9 mouse cellular contexts compared by ENCODE assay signal in genomic region chr4:133045771-133046474, GRCm38 (mm10). TPM values are rescaled to one million over a fixed set of nuclear protein-coding genes. Genes with fewer than 3 reads are reported as not detected.
DNase-seq lines count a peak whose midpoint lies in the region; ATAC-seq and TF ChIP-seq lines count a peak whose summit lies in the region.
"Had no signal": no experiment of that assay in that cellular context is flagged by ENCODE, and none has a peak within 500 bp of the region (broad histone marks: within the 10 kb centered on the region; RNA-seq: fewer than 3 reads in every experiment).

No protein-coding gene starts in this region.

- peaks cover 95% of the 10 kb centered on the region for H3K36me3 ChIP-seq in E14TG2a.4 (ENCODE audit: insufficient read depth, low read length)
- no peaks in the 10 kb centered on the region for H3K36me3 ChIP-seq in heart, postnatal 0 days (replicated peaks; ENCODE audit: control insufficient read depth, insufficient read depth, low read length)

- no peak for TF ChIP-seq EP300 in heart, postnatal 0 days (IDR thresholded peaks at IDR 0.05; ENCODE audit: low read depth)

- no peak for TF ChIP-seq CTCF in E14TG2a.4 (conservative IDR thresholded peaks at IDR 0.05; ENCODE audit: low read length)
- no peak for TF ChIP-seq CTCF in heart, postnatal 0 days (IDR thresholded peaks at IDR 0.05; ENCODE audit: low read depth)

- H3K27me3 ChIP-seq in E14TG2a.4 (ENCODE audit: insufficient read depth, low read length), result no peaks in the 10 kb centered on the region
- H3K27me3 ChIP-seq in heart, postnatal 0 days (ENCODE audit: control insufficient read depth, insufficient read depth, low read length), result no peaks in the 10 kb centered on the region

- peak; percentile 47 for DNase-seq in embryo, embryonic 10 days (ENCODE audit: low spot score)
- DNase-seq in embryo, embryonic 9.5 days (ENCODE audit: extremely low spot score), result no peak
- no peak for DNase-seq in heart, postnatal 0 days (ENCODE audit: low spot score)
- DNase-seq in lung, postnatal 14 days, result peak; percentile 68
- no peak for DNase-seq in spleen, adult 18-20 months
- no peak for DNase-seq in layer of hippocampus, adult 8-10 months (ENCODE audit: low spot score in 2 of 2)
- DNase-seq in right cerebral cortex, postnatal 4 days, result no peak

- H3K4me2 ChIP-seq in heart, postnatal 0 days (ENCODE audit: low read depth, low read length), result no peak overlapping the region

- H3K9ac ChIP-seq in heart, postnatal 0 days (replicated peaks; ENCODE audit: low read depth, low read length), result no peak overlapping the region
- H3K9ac ChIP-seq: liver, embryonic 14.5 days had no signal

- ATAC-seq in heart, postnatal 0 days (ENCODE audit: insufficient read depth, low read depth), result no peak

- H3K4me3 ChIP-seq in E14TG2a.4 (replicated peaks; ENCODE audit: low read length), result peak overlapping the region; percentile 92
- no peak overlapping the region for H3K4me3 ChIP-seq in heart, postnatal 0 days (ENCODE audit: low read depth, low read length)

- peak overlapping the region; percentile 27; the same call in 1 of the 2 replicates for H3K27ac ChIP-seq in heart, postnatal 0 days (ENCODE audit: low read depth)
- H3K27ac ChIP-seq: liver, embryonic 14.5 days had no signal

- 49% methylated on average over 11 of the region's 11 CpGs for WGBS in heart, postnatal 0 days

- no peaks in the 10 kb centered on the region for H3K9me3 ChIP-seq in E14TG2a.4 (ENCODE audit: low read length)
- no peaks in the 10 kb centered on the region for H3K9me3 ChIP-seq in heart, postnatal 0 days (replicated peaks; ENCODE audit: control insufficient read depth, low read length)

- H3K4me1 ChIP-seq in E14TG2a.4 (replicated peaks; ENCODE audit: low read depth, low read length), result peaks cover 100% of the 10 kb centered on the region
- peaks cover 95% of the 10 kb centered on the region for H3K4me1 ChIP-seq in heart, postnatal 0 days (ENCODE audit: control insufficient read depth, insufficient read depth)

RNA-seq across cellular contexts. Expression of gene Ahdc1, which starts 34.9 kb away (rescaled TPM):
- 40.5 and 57.2 TPM in 2 replicates for total RNA-seq in heart, postnatal 0 days (2014; rRNA removed; ENCODE audit: low replicate concordance)
- polyA plus RNA-seq in heart, postnatal 0 days (2015; fragmentation: Nextera tagmentation; extraction: Ambion mirVana), result 4.6 and 5.2 TPM in 2 replicates
- 100 to 1,000 TPM in 3 of 4 experiments, 10 to 100 TPM in 1; 99.1 to 116 (median 106) TPM for total RNA-seq in layer of hippocampus, adult 8-10 months (2022)

Comparison
In these comparisons a context has a peak if more than half of its experiments do, and no peak if none do; other contexts are left out.
1. DNase-seq: peak in embryo, embryonic 10 days (single experiment) and lung, postnatal 14 days (single experiment); none in embryo, embryonic 9.5 days (single experiment), heart, postnatal 0 days (single experiment), spleen, adult 18-20 months (0 of 2), layer of hippocampus, adult 8-10 months (0 of 2) and right cerebral cortex, postnatal 4 days (single experiment).